Mouse (Mus musculus) olfactory bulb, adult 2 months (tissue): ENCODE results near the gene Prpsap2.

Experiments used
- CTCF ChIP-seq: fragments of 200-500 bp; IDR thresholded peaks from 2 replicates; pipeline ENCODE4 v1.5.1; 2012; ENCODE audit warnings: low read depth, mild to moderate bottlenecking, low read length, moderate library complexity; ENCODE audit not compliant: insufficient read depth
- POLR2A ChIP-seq: fragments of 200-500 bp; IDR thresholded peaks from 2 replicates; pipeline ENCODE4 v1.6.1; 2012; ENCODE audit warnings: mild to moderate bottlenecking, low read depth, low read length, moderate library complexity; ENCODE audit not compliant: insufficient read depth

GRCm38 (mm10) chr11:61722077-61722476 is 39.8 kb downstream of the Prpsap2 start:
- TF ChIP-seq POLR2A, result no peak
- TF ChIP-seq CTCF, result no peak
